Mouse (Mus musculus) bone marrow macrophage, adult 2 months (primary cell): Measurements from ENCODE around the gene Anks1b.

ENCODE experiments used
- CTCF ChIP-seq: IDR thresholded peaks from 2 replicates; pipeline ENCODE4 v1.5.1; 2012; ENCODE audit warnings: low read depth, mild to moderate bottlenecking, low read length, moderate library complexity
- POLR2A ChIP-seq: IDR thresholded peaks from 2 replicates; pipeline ENCODE4 v1.6.1; 2012; ENCODE audit warnings: mild to moderate bottlenecking, low read depth, low read length, borderline replicate concordance

GRCm38 (mm10) chr10:90874166-90874565 lies 1000.9 kb downstream of the Anks1b start:
- no peak for TF ChIP-seq POLR2A
- no peak for TF ChIP-seq CTCF
